Mouse (Mus musculus): ENCODE measurements at regions not wholly inside any gene's neighbourhood (a gene's known extent, or its start where the extent isn't known, plus 50 kb on each side); places are given as distances from the start of the nearest gene placed in this dataset.

- Histone ChIP-seq H3K9me3 (ENCODE audit: control insufficient read depth, low read length) (no peaks in the 10 kb centered on the region), H3K36me3 (ENCODE audit: control insufficient read depth, insufficient read depth, low read length) (no peaks in the 10 kb centered on the region), H3K27me3 (ENCODE audit: control insufficient read depth, insufficient read depth, low read length) (no peaks in the 10 kb centered on the region), H3K9ac (ENCODE audit: low read length) (no peak overlapping the region), H3K27ac (ENCODE audit: low read depth, low read length) (no peak overlapping the region), H3K4me3 (ENCODE audit: low read depth, low read length) (no peak overlapping the region), H3K4me1 (replicated peaks; ENCODE audit: control insufficient read depth, insufficient read depth, low read length) (no peaks in the 10 kb centered on the region), H3K4me2 (ENCODE audit: low read depth, low read length, severe bottlenecking) (no peak overlapping the region)
- WGBS = 91% methylated on average over 5 of the region's 5 CpGs
- no peak for DNase-seq (ENCODE audit: low spot score)
- no peak for ATAC-seq (replicated peaks; ENCODE audit: low FRiP score)
Observed at GRCm38 (mm10) chr13:89401084-89401671, 138.4 kb upstream of the Hapln1 start.

GRCm38 (mm10) chr13:89410504-89410903 lies 129.1 kb upstream of the Hapln1 start:
- WGBS = 85% methylated on average over 2 of the region's 2 CpGs
- H3K4me1 ChIP-seq (replicated peaks; ENCODE audit: control insufficient read depth, insufficient read depth, low read length) = no peaks in the 10 kb centered on the region
- no peak for ATAC-seq (replicated peaks; ENCODE audit: low FRiP score)
- no peak overlapping the region for H3K27ac ChIP-seq (ENCODE audit: low read depth, low read length)
- no peak overlapping the region for H3K9ac ChIP-seq (ENCODE audit: low read length)
- H3K27me3 ChIP-seq (ENCODE audit: control insufficient read depth, insufficient read depth, low read length) = no peaks in the 10 kb centered on the region
- DNase-seq (ENCODE audit: low spot score) = no peak
- no peak overlapping the region for H3K4me2 ChIP-seq (ENCODE audit: low read depth, low read length, severe bottlenecking)
- H3K4me3 ChIP-seq (ENCODE audit: low read depth, low read length) = no peak overlapping the region
- no peaks in the 10 kb centered on the region for H3K9me3 ChIP-seq (ENCODE audit: control insufficient read depth, low read length)
- H3K36me3 ChIP-seq (ENCODE audit: control insufficient read depth, insufficient read depth, low read length) = no peaks in the 10 kb centered on the region

GRCm38 (mm10) chr13:89412768-89413487 lies 126.7 kb upstream of the Hapln1 start:
- ATAC-seq (replicated peaks; ENCODE audit: low FRiP score) = no peak
- WGBS = 94% methylated on average over 1 of the region's 1 CpGs

GRCm38 (mm10) chr13:89418804-89419203 lies 120.8 kb upstream of the Hapln1 start:
- 88% methylated on average over 3 of the region's 3 CpGs for WGBS
- DNase-seq (ENCODE audit: low spot score) = no peak
- Histone ChIP-seq H3K4me1 (replicated peaks; ENCODE audit: control insufficient read depth, insufficient read depth, low read length) (no peaks in the 10 kb centered on the region), H3K36me3 (ENCODE audit: control insufficient read depth, insufficient read depth, low read length) (no peaks in the 10 kb centered on the region), H3K27ac (ENCODE audit: low read depth, low read length) (no peak overlapping the region), H3K27me3 (ENCODE audit: control insufficient read depth, insufficient read depth, low read length) (no peaks in the 10 kb centered on the region), H3K4me2 (ENCODE audit: low read depth, low read length, severe bottlenecking) (no peak overlapping the region), H3K9ac (ENCODE audit: low read length) (no peak overlapping the region), H3K4me3 (ENCODE audit: low read depth, low read length) (no peak overlapping the region), H3K9me3 (ENCODE audit: control insufficient read depth, low read length) (no peaks in the 10 kb centered on the region)
- no peak for ATAC-seq (replicated peaks; ENCODE audit: low FRiP score)

More at GRCm38 (mm10) chr13:89412768-89413487, 126.7 kb upstream of the Hapln1 start:
- no peaks in the 10 kb centered on the region for H3K9me3 ChIP-seq (ENCODE audit: control insufficient read depth, low read length)
- H3K4me1 ChIP-seq (replicated peaks; ENCODE audit: control insufficient read depth, insufficient read depth, low read length) = no peaks in the 10 kb centered on the region
- H3K27ac ChIP-seq (ENCODE audit: low read depth, low read length) = no peak overlapping the region
- no peaks in the 10 kb centered on the region for H3K36me3 ChIP-seq (ENCODE audit: control insufficient read depth, insufficient read depth, low read length)
- H3K9ac ChIP-seq (ENCODE audit: low read length) = no peak overlapping the region
- H3K27me3 ChIP-seq (ENCODE audit: control insufficient read depth, insufficient read depth, low read length) = no peaks in the 10 kb centered on the region
- no peak for DNase-seq (ENCODE audit: low spot score)
- H3K4me3 ChIP-seq (ENCODE audit: low read depth, low read length) = no peak overlapping the region
- no peak overlapping the region for H3K4me2 ChIP-seq (ENCODE audit: low read depth, low read length, severe bottlenecking)

- no peaks in the 10 kb centered on the region for H3K36me3 ChIP-seq (ENCODE audit: control insufficient read depth, insufficient read depth, low read length)
- no peak overlapping the region for H3K4me3 ChIP-seq (ENCODE audit: low read depth, low read length)
- DNase-seq (ENCODE audit: low spot score) (no peak), ATAC-seq (replicated peaks; ENCODE audit: low FRiP score) (no peak)
- H3K27ac ChIP-seq (ENCODE audit: low read depth, low read length) = no peak overlapping the region
- H3K27me3 ChIP-seq (ENCODE audit: control insufficient read depth, insufficient read depth, low read length) = no peaks in the 10 kb centered on the region
- H3K9ac ChIP-seq (ENCODE audit: low read length) = no peak overlapping the region
- H3K4me2 ChIP-seq (ENCODE audit: low read depth, low read length, severe bottlenecking) = no peak overlapping the region
- H3K4me1 ChIP-seq (replicated peaks; ENCODE audit: control insufficient read depth, insufficient read depth, low read length) = no peaks in the 10 kb centered on the region
- H3K9me3 ChIP-seq (ENCODE audit: control insufficient read depth, low read length) = no peaks in the 10 kb centered on the region
Observed at GRCm38 (mm10) chr13:89421833-89422232, 117.8 kb upstream of the Hapln1 start.

GRCm38 (mm10) chr13:89423491-89423890 lies 116.1 kb upstream of the Hapln1 start:
- no peaks in the 10 kb centered on the region for H3K9me3 ChIP-seq (ENCODE audit: control insufficient read depth, low read length)
- H3K9ac ChIP-seq (ENCODE audit: low read length) = no peak overlapping the region
- H3K27me3 ChIP-seq (ENCODE audit: control insufficient read depth, insufficient read depth, low read length) = no peaks in the 10 kb centered on the region
- H3K4me2 ChIP-seq (ENCODE audit: low read depth, low read length, severe bottlenecking) = no peak overlapping the region
- ATAC-seq (replicated peaks; ENCODE audit: low FRiP score) = no peak
- no peak overlapping the region for H3K27ac ChIP-seq (ENCODE audit: low read depth, low read length)
- no peaks in the 10 kb centered on the region for H3K36me3 ChIP-seq (ENCODE audit: control insufficient read depth, insufficient read depth, low read length)
- no peak overlapping the region for H3K4me3 ChIP-seq (ENCODE audit: low read depth, low read length)
- DNase-seq (ENCODE audit: low spot score) = no peak
- H3K4me1 ChIP-seq (replicated peaks; ENCODE audit: control insufficient read depth, insufficient read depth, low read length) = no peaks in the 10 kb centered on the region; the same call in 1 of the 2 replicates

GRCm38 (mm10) chr13:89428272-89429071 lies 111.1 kb upstream of the Hapln1 start:
- H3K27me3 ChIP-seq (ENCODE audit: control insufficient read depth, insufficient read depth, low read length) = no peaks in the 10 kb centered on the region
- DNase-seq (ENCODE audit: low spot score) (no peak), ATAC-seq (replicated peaks; ENCODE audit: low FRiP score) (peak; percentile 73)
- H3K9ac ChIP-seq (ENCODE audit: low read length) = no peak overlapping the region
- no peak overlapping the region for H3K27ac ChIP-seq (ENCODE audit: low read depth, low read length)
- no peaks in the 10 kb centered on the region; the same call in 1 of the 2 replicates for H3K4me1 ChIP-seq (replicated peaks; ENCODE audit: control insufficient read depth, insufficient read depth, low read length)
- whole genome bisulfite sequencing = 17% methylated on average over 12 of the region's 12 CpGs
- no peaks in the 10 kb centered on the region for H3K9me3 ChIP-seq (ENCODE audit: control insufficient read depth, low read length)
- H3K4me3 ChIP-seq (ENCODE audit: low read depth, low read length) = no peak overlapping the region
- no peaks in the 10 kb centered on the region for H3K36me3 ChIP-seq (ENCODE audit: control insufficient read depth, insufficient read depth, low read length)
- no peak overlapping the region; the same call in 1 of the 2 replicates for H3K4me2 ChIP-seq (ENCODE audit: low read depth, low read length, severe bottlenecking)

- Histone ChIP-seq H3K4me2 (ENCODE audit: low read depth, low read length, severe bottlenecking) (no peak overlapping the region), H3K4me1 (replicated peaks; ENCODE audit: control insufficient read depth, insufficient read depth, low read length) (no peaks in the 10 kb centered on the region), H3K4me3 (ENCODE audit: low read depth, low read length) (no peak overlapping the region), H3K9ac (ENCODE audit: low read length) (no peak overlapping the region), H3K27ac (ENCODE audit: low read depth, low read length) (no peak overlapping the region), H3K9me3 (ENCODE audit: control insufficient read depth, low read length) (no peaks in the 10 kb centered on the region), H3K36me3 (ENCODE audit: control insufficient read depth, insufficient read depth, low read length) (no peaks in the 10 kb centered on the region), H3K27me3 (ENCODE audit: control insufficient read depth, insufficient read depth, low read length) (no peaks in the 10 kb centered on the region)
- WGBS = 93% methylated on average over 1 of the region's 1 CpGs
- ATAC-seq (replicated peaks; ENCODE audit: low FRiP score) = no peak
- DNase-seq (ENCODE audit: low spot score) = no peak
Observed at GRCm38 (mm10) chr13:89444847-89445246, 94.7 kb upstream of the Hapln1 start.
